Mouse (Mus musculus) lung, adult 2 months (tissue): ENCODE measurements around the gene Chtop.

Experiments
- CTCF ChIP-seq: fragments of 200-500 bp; IDR thresholded peaks from 2 replicates; pipeline ENCODE4 v1.5.1; 2011; ENCODE audit warnings: mild to moderate bottlenecking, low read length, control low read depth; ENCODE audit not compliant: insufficient read depth
- POLR2A ChIP-seq: fragments of 200-500 bp; IDR thresholded peaks from 2 replicates; pipeline ENCODE4 v1.6.1; 2011; ENCODE audit warnings: low read depth, mild to moderate bottlenecking, control low read depth, low read length, borderline replicate concordance; ENCODE audit errors: extremely low read depth

- no peak for TF ChIP-seq CTCF
- no peak for TF ChIP-seq POLR2A
Observed at GRCm38 (mm10) chr3:90526580-90526979, 17.3 kb upstream of the Chtop start, which contains the start of gene S100a14.
